Mouse (Mus musculus): ENCODE results near the gene Ndufs6. TPM values are rescaled to one million over a fixed set of nuclear protein-coding genes. Genes with fewer than 3 reads are reported as not detected.
A peak's percentile ranks its signal among the peaks of the same experiment; 100 is the strongest.

The Ndufs6 gene
- total RNA-seq, 2 experiments from 2014 or later, result 102 to 242 TPM

DNA sequence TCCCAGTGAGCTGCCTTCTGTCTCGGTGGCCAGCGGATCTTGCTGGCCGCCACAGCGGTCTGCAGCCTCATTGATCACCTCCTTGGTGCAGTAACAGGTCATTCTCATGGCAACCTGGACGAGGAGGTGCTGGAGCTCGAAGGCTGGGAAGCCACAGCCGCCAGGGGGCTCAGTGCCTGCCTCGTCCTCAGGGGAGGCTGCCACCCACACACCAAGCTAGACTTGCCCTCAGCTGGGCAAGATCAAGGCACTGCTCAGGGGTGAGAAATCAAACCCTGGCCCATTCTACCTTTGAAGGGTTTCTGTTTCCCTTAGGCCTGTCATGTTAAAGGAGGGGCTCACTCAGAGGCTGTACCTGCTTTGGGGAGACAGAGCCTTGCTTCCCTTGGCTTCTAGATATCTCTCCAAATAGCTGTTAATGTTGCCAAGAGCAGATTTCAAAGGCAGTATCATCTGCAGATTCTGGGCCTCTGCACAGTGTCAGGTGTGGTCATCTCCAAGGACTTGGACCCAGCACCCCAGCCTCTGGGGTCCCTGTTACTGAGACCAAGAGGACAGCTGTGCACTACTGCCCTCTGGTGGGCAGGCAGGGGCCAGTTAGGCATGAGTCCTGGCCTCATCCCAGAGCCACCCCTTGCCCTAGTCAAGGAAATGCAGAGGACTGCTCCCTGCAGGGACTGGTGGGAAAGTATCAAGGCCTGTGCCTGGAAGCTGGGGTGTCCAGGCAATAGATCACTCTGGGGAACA is 18.0 kb downstream of the Ndufs6 start:
- peak; percentile 84 for ATAC-seq (replicated peaks; ENCODE audit: poor library complexity, severe bottlenecking)

DNA sequence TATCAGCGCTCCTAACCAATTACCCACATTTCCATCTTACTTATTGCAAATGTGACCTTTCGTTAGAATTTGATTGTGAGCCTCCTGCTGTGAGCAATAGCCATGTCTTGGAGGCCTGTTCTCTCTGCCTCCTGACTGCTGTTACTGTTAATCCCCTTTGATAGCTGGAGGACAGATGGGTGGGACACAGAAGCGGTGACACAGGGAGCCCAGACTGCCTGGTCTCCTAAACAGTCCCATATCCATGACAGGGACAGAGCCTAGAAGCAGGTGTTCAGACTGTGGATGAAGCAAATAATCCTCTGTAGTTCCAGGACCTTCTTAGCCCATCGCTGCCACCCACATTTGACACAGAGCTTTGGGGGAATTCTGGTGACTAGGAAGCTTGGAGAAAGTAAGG is 21.9 kb downstream of the Ndufs6 start:
- no peak for ATAC-seq (replicated peaks; ENCODE audit: poor library complexity, severe bottlenecking)

DNA sequence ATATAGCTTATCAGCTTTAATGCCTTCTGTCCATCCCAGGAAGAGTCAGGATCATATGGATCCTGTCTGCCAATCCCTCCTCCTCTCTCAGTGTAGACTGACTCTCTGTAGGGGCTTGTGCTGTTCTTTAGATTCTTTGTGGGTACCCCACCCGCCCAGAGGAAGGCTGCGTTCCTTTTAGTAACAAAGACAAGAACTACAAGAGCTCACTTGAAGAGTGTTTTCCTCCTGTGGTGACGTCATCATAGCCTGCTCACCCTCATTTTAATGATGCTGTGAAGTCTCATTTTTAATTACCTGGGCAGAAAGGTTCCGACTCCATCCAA is 22.3 kb downstream of the Ndufs6 start:
- no peak for ATAC-seq (replicated peaks; ENCODE audit: poor library complexity, severe bottlenecking)

DNA sequence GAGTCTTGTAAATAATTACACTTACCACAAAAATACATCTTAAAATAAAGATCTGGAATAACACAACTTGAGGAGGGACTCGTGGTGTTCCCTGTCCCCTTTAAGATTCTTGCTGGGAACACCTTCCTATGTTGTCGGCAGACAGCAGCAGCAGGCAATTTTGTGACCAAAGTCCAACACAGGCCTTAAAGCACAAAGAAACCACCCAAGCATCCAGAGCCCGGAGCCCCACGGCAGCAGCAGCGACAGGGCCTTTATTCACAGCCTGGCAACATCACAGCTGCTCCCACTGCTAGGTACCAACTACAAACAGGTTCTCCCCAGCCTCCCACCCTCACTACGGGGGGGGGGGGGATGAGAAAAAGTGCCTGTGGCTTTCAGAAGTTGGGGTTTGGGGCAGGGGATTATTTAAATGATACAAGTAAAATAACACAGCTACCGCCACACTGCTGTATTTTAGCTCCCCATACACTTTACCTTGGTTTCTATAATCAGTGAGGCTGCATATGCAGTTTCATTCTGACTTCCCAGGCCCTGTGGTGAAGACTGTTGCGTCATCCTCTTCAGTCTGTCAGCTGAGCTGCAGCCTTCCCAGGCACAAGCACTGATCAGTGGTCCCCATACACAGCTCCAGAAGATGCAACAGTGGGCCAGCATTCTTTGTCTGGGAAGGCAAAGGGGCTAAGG is 22.8 kb downstream of the Ndufs6 start:
- 0 out of 2 replicates have a peak, but pooled peaks have one; percentile 43 for ATAC-seq (replicated peaks; ENCODE audit: poor library complexity, severe bottlenecking)

DNA sequence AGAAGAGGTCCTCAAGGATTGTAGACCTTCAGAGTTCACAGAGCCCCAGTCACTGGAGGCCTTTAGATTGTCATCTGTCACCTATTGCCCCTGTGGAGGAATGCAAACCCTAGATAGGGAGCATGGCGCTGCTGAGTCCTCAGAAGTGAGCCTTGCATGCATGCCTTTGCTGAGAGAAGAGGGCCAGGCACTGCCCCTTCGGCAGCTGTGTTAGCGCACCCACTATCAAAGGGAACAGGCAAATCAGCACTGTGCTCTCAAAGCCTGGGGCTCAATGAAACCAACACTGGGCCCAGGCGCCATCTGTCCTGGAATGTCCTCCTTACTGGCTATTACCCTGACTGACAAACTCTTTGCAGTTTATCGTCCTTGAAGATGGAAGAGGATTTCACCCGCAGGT is 23.6 kb downstream of the Ndufs6 start:
- ATAC-seq (replicated peaks; ENCODE audit: poor library complexity, severe bottlenecking), result no peak

DNA sequence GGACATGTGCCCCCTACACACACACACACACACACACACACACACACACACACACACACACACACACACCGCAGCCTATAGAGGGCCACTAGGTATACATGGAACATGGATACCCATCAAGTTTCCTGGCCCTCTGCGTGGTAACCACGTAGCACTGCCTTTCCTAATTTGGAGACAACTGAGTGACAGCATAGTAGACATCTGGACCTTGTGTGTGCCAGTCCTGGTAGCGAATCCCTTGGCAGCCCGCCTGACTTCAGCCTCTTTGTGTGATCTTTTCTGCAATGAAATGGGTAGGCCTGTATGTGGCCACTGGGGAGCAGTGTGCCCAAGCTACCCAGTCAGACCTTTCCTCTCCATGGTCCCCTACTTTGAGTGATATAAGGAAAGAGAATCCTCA is 29.0 kb downstream of the Ndufs6 start:
- no peak for ATAC-seq (replicated peaks; ENCODE audit: poor library complexity, severe bottlenecking)

DNA sequence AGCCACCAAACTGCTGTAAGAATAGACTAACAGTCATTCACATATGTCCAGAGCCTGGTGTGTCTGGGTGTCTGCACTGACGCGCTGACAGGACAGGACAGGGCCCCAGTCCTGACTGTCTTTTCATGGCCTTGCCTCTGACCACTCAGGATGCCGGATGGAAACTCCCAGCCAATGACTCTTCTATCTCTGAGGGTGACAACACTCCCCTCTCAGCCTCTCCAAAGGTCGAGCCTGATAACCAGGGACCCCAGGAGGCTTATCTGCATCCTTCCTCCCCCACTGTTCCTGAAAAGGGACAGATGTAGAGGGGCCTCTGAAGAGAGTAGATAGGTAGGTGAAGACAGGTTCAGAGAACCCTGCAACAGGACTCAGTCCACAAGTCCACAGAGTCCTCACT is 29.6 kb downstream of the Ndufs6 start:
- no peak for ATAC-seq (replicated peaks; ENCODE audit: poor library complexity, severe bottlenecking)

DNA sequence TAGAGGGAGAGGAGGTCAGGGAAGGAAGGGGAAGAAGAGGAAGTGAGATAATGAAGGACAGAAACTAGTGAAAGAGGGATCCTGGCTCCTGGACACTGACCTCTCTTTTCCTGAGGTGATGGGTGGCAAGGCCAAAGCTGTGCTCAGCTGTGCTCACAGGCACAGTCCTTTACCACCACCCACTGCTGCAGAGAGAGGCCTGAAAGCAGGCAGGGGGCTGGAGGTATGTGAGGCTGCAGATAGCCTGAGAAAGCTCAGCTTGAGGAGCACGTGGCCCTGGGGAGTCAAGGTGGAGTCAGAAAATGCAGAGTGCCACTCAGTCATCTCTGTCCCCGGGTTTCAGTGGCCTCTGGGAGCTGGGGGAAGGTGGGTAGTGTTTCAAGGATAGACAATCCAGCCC is 37.2 kb downstream of the Ndufs6 start:
- ATAC-seq (replicated peaks; ENCODE audit: poor library complexity, severe bottlenecking), result no peak

DNA sequence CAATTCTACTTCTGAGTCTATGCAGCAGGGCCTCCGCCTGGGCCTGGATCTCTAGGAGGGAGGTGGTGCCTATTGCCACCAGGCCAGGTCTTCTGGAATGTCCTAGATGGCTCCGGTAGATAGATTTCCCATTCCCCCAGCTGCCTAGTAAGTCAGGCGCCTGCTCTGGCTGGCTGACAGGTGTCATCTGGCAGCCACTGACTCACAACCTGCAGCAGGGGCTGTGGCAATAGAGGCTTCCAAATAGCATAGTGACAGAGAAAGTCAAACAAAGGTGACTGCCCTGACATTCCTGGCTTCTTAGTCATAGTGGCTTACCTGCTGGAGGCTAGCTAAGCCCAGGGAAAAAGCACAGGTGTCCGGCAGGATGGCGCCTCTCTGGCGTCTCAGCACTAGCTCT is 38.1 kb downstream of the Ndufs6 start:
- ATAC-seq (replicated peaks; ENCODE audit: poor library complexity, severe bottlenecking), result no peak

DNA sequence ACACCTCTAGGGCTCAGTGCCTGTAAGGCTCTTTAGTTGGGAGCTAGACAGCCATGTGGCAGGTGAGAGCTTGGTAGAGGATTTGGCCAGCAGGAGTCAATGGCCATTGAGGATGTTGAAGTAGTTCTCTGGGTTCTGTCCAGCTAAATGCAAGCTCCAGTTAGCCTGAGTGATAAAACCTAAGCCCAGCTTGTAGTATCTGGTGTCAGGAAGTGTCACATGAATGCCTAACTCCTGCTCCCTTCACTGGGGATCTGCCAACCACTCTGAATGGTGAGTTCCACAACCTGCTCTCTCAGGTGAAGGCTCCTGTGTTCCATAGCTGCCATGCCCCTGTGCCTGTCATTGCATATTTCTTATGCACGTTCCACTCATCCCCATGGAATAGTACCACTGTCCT is 44.8 kb downstream of the Ndufs6 start:
- ATAC-seq (replicated peaks; ENCODE audit: poor library complexity, severe bottlenecking), result no peak

DNA sequence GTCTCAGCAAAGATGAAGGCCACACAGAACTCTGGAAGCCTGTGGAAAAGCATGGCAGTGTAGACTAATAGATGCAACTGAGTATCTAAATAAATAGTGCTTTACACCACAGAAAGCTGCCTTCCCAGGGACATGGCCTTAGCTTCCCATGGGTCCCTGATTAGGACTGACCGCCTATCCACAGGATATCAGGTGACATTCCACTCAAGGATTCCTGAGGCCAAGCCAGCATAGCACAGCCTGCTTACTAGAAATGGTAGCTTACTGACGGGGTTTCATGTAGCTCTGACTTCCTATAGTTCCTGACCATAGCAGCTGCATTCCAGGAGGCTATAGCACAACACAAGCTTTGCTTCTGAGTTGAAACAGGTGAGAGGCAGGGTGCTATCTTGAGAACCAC is 45.9 kb downstream of the Ndufs6 start:
- ATAC-seq (replicated peaks; ENCODE audit: poor library complexity, severe bottlenecking), result no peak

DNA sequence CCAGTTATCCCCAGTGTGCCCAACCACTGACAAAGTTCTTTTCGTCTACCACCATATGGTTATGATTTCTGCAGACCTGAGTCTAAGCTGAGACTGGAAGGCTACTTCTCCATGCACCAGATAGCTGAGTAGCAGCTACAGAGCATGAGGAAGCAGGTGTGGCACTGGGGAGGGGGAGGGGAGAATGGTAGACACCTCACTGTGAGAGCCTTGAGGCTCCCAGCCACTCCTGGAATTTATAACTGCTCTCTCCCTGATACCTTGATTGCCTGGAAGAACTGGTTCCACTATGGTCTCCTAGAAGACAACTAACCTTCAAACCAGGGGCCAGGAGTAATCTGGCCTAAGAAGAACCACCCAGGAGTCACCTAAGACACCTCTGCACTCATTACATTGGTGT is 49.1 kb downstream of the Ndufs6 start:
- ATAC-seq (replicated peaks; ENCODE audit: poor library complexity, severe bottlenecking), result no peak

DNA sequence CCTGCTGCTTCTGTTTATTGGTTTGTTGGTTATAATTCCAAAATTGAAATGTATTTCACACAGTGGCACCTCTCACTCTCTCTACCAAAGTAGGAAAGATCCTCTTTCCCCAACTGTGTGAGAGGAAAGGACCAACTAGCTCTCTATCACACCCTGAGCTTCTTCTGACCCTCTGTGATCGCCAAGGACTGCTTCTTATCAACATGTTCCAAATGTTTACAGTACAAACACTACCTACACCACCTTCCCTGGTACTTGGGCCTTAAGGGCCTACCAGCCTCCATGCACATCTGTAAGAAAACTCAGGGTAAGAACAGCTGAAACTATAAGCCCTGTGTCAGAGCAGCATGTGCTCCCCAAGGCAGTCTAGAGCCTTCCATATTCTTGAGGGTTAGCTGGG is 50.5 kb downstream of the Ndufs6 start:
- no peak for ATAC-seq (replicated peaks; ENCODE audit: poor library complexity, severe bottlenecking)

DNA sequence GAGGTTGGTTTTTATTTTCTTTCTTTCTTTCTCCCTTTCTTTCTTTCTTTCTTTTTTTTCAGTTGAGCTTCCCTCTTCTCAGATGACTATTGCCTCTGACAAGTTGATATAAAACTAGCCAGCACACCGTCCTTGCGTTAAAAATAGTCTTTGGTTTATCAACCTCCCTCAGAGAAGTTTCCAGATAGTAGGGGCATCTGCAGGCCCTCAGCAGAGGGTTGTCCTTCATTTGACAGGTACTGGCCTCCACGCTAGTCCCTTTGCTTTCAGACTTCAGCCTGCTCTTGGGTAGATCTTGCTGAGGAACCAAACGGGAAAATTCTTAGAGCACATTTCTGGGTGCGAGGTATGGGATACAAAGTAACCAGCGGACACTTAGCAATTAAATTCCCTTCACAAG is 51.0 kb downstream of the Ndufs6 start:
- ATAC-seq (replicated peaks; ENCODE audit: poor library complexity, severe bottlenecking), result no peak

DNA sequence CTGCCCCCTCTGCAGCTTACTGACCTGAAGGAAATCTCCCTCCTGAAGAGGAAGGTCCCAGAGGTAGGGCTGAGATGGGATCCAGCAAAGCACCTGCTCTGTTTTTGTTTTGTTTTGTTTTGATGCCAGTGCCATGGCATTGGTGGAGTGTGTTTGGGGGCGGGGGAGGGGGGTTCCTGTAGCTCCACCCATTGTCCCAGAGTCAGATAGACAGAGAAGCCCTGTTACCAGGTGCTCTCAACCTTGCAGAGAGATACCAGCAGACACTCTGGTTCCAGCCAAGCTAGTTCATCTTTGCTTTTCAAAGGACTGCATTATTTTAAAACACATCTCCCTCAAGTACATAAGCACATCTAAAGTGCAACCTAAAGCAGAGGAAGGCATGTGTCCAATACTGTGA is 54.8 kb downstream of the Ndufs6 start:
- ATAC-seq (replicated peaks; ENCODE audit: poor library complexity, severe bottlenecking), result no peak

DNA sequence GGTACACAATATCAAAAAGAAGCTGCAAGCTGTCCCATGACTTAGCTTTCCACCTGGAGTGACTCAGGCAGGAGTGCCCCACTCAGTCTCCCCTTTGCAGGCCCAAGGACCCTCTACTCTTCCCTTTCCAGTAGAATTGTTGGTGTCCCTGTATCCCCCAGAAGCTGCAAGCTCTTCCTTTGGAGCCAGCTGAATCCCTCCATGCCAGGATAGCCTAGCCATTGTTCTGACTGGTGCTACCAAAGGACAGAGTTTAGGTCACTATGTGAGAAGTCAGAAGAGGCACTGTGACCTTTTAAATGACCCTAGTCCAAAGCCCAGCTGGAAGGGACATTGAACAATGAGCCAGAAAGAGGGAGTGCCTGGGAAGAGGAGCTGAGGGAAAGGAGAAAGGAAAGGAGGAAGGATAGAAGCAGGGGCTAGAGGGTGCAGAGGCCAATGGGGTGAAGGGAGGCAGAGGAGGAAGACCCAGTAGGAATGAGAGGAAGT is 55.5 kb downstream of the Ndufs6 start:
- no peak for ATAC-seq (replicated peaks; ENCODE audit: poor library complexity, severe bottlenecking)

DNA sequence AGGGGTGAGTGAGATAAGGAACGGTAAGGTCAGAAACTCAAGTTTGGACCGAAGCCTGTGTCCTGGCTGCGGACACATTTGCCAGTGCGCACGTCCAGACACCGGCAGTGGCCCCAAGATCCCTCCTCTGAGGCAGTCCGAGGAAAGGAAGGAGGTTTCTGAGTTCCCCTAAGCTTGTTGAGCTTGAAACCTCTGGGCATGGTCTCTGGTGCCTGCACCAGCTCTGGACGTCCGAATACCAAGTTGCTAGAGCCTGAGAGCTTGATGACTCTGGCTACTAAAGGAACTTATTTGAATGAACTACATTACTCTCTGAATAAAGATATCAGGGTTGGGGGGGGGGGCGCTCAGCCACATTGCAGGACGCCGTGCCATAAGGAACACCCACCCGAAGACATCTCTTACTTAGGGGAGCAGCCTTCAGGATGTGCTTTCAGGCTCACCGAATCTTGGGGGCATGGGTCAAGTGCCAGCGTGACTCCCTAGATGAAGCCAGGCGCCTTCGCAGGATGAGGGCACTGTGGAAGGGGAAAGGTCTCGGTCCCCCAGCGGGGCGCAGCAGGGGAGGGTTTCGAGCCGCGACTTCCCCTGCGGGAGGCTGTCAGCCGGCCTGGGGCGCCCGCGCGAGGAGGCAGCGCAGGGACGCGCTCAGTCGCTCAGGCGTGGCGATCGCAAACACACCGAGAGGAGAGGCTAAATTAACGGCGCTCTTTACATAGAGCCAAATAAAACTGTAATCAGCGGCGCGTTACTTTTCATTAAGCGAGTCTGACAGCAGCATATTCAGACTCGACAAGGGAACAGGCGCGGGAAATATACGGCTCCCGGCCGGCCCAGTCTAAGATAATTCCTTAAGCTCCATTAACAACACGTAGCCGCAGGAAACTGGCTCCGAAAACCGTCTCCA is 56.8 kb downstream of the Ndufs6 start:
- no peak; the same call in 1 of the 2 replicates for ATAC-seq (replicated peaks; ENCODE audit: poor library complexity, severe bottlenecking)

DNA sequence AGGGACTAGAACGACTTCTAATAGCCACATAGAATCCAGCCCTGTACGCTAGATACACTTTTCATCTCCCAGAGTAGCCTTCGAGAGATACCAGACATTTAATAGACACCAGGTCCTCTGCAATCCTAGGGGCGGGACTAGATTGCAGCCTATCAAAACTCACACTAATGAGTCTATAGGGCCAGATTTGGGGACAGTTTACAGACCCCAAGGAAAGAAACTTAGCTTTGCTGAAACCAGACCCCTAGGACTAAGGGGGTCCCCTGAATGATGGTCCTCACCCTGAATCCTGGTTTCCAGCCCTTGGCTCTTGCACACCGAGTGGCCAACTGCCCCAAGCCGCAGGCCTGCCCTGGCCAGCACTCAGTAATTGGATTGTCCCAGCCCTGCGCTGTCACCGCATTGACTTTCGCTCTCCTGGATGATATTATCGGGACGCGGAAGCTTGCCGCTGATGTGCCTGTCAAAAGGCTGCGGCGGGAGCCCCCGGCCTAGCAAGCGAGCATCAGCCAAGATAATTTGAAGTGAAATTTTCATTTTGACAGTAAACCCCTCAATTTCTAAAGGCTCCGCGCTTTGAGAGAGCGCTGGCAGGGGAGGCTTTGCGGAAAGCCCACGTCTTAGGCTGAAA is 57.8 kb downstream of the Ndufs6 start:
- ATAC-seq (replicated peaks; ENCODE audit: poor library complexity, severe bottlenecking), result no peak

DNA sequence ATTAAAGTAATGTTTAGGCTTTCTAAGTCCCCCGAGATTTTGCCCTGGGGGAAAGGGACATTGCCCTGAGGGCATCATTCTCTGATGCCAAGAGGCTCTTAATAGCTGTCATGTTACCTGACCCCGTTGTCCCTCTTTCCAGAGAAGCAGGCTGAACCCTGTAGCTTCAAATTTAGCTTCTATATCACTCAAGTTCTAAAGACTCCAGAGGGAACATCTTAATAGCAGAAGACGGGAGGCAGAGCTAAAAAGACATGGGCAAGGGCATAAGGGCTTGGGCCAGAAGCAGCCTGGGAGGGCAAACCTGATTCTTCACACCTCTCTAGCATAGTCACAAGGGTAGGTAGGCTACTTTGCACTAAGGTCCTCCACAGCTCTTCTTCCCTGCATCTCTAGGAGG is 58.5 kb downstream of the Ndufs6 start:
- ATAC-seq (replicated peaks; ENCODE audit: poor library complexity, severe bottlenecking), result no peak
